Mouse (Mus musculus) urinary bladder, postnatal 10 days (tissue): ENCODE results near the gene Cep19.

Experiments used
- DNase-seq: peaks from one replicate; pipeline ENCODE4 v3.0.0; 2022; ENCODE audit warnings: low spot score

Gene Cep19

GRCm38 (mm10) chr16:32107342-32108045, 7.9 kb downstream of the Cep19 start:
- no peak for DNase-seq

GRCm38 (mm10) chr16:32108170-32108569, 8.6 kb downstream of the Cep19 start:
- DNase-seq: no peak

- DNase-seq: no peak
These were observed 9.0 kb downstream of the Cep19 start for GRCm38 (mm10) chr16:32108578-32108977.

GRCm38 (mm10) chr16:32110951-32111699, 11.5 kb downstream of the Cep19 start:
- DNase-seq: no peak

- DNase-seq: no peak
These were observed 14.1 kb downstream of the Cep19 start for GRCm38 (mm10) chr16:32113541-32114218.

GRCm38 (mm10) chr16:32114406-32114805, 14.8 kb downstream of the Cep19 start:
- DNase-seq: no peak

- peak; percentile 43 for DNase-seq
These were observed 15.5 kb downstream of the Cep19 start for GRCm38 (mm10) chr16:32114968-32115695.

GRCm38 (mm10) chr16:32115781-32116180, 16.2 kb downstream of the Cep19 start:
- no peak for DNase-seq

GRCm38 (mm10) chr16:32116186-32116585, 16.6 kb downstream of the Cep19 start:
- no peak for DNase-seq

- DNase-seq: no peak
These were observed 20.9 kb downstream of the Cep19 start for GRCm38 (mm10) chr16:32120454-32120853.

- DNase-seq: no peak
These were observed 24.4 kb downstream of the Cep19 start for GRCm38 (mm10) chr16:32124020-32124419.

GRCm38 (mm10) chr16:32124444-32125335, 25.1 kb downstream of the Cep19 start:
- DNase-seq: no peak

- DNase-seq: no peak
These were observed 25.8 kb downstream of the Cep19 start for GRCm38 (mm10) chr16:32125364-32125763.

GRCm38 (mm10) chr16:32127046-32127445, 27.4 kb downstream of the Cep19 start:
- no peak for DNase-seq

GRCm38 (mm10) chr16:32129449-32130189, 30.0 kb downstream of the Cep19 start:
- DNase-seq: no peak

- DNase-seq: no peak
These were observed 30.7 kb downstream of the Cep19 start for GRCm38 (mm10) chr16:32130190-32130826.

GRCm38 (mm10) chr16:32133148-32133547, 33.5 kb downstream of the Cep19 start:
- no peak for DNase-seq

- no peak for DNase-seq
These were observed 36.3 kb downstream of the Cep19 start for GRCm38 (mm10) chr16:32135842-32136357.

GRCm38 (mm10) chr16:32138954-32139353, 39.4 kb downstream of the Cep19 start:
- DNase-seq: no peak

GRCm38 (mm10) chr16:32143766-32144165, 44.2 kb downstream of the Cep19 start:
- no peak for DNase-seq
